Mouse (Mus musculus): ENCODE measurements around the gene Zc2hc1c.
A peak's percentile ranks its signal among the peaks of the same experiment; 100 is the strongest.

- peak; percentile 83 for TF ChIP-seq CTCF (IDR thresholded peaks at IDR 0.05; ENCODE audit: low read depth)
- no peak for TF ChIP-seq EP300 (optimal IDR thresholded peaks at IDR 0.05)
Measured at GRCm38 (mm10) chr12:85341131-85341530, 52.7 kb downstream of the Zc2hc1c start.
